Mouse (Mus musculus): ENCODE measurements around the gene Cbfb. TPM values are rescaled to one million over a fixed set of nuclear protein-coding genes. Genes with fewer than 3 reads are reported as not detected.

Gene Cbfb
- total RNA-seq, 2 experiments from 2014 or later: 20.7 to 23.1 TPM

GRCm38 (mm10) chr8:105261326-105261980 lies 91.0 kb downstream of the Cbfb start:
- intact Hi-C loops (cut with DNase I): no loop called here
- no peak for DNase-seq (ENCODE audit: low spot score in 2 of 2)

GRCm38 (mm10) chr8:105263244-105263912 lies 92.9 kb downstream of the Cbfb start:
- DNase-seq (ENCODE audit: low spot score in 2 of 2): no peak
- intact Hi-C loops (cut with DNase I): no loop called here

- DNase-seq (ENCODE audit: low spot score in 2 of 2): no peak
- intact Hi-C loops (cut with DNase I): no loop called here
Measured at GRCm38 (mm10) chr8:105264024-105264982, 93.8 kb downstream of the Cbfb start, which contains the start of the genes Tradd and Fbxl8. Gene Tradd (minus strand): TSS chr8:105264609. Gene Fbxl8 (plus strand): TSS chr8:105264648.

GRCm38 (mm10) chr8:105265128-105265527 lies 94.7 kb downstream of the Cbfb start:
- no peak for DNase-seq (ENCODE audit: low spot score in 2 of 2)
- intact Hi-C loops (cut with DNase I): no loop called here

GRCm38 (mm10) chr8:105266775-105267174 lies 96.3 kb downstream of the Cbfb start:
- intact Hi-C loops (cut with DNase I): no loop called here
- DNase-seq (ENCODE audit: low spot score in 2 of 2): no peak

Other genes starting within 250 kb of the Cbfb start
- gene Ces2e, start 244.4 kb upstream of the Cbfb start, total RNA-seq (2021): under 1 TPM in 1 of 2 experiments, not detected in 1; 0.17 TPM
- gene Ces2f, start 223.3 kb upstream of the Cbfb start, total RNA-seq (2021): not detected
- under 1 TPM; 0.24 to 0.25 TPM for gene Ces2g, start 209.0 kb upstream of the Cbfb start, total RNA-seq (2021)
- not detected for gene Ces2h, start 169.8 kb upstream of the Cbfb start, total RNA-seq (2021)
- not detected for gene Ces3a, start 122.1 kb upstream of the Cbfb start, total RNA-seq (2021)
- not detected for gene Ces3b, start 86.9 kb upstream of the Cbfb start, total RNA-seq (2021)
- gene Ces4a, start 38.9 kb upstream of the Cbfb start, total RNA-seq (2021): not detected
- gene D230025D16Rik, start 54.5 kb downstream of the Cbfb start, total RNA-seq (2021): 10 to 100 TPM; 31.7 to 32.1 TPM
- 1 to 10 TPM; 2.6 to 4.8 TPM for gene B3gnt9, start 84.5 kb downstream of the Cbfb start, total RNA-seq (2021)
- gene Tradd, start 93.9 kb downstream of the Cbfb start, total RNA-seq (2021): 1 to 10 TPM; 6.7 to 7.9 TPM
- under 1 TPM; 0.80 to 0.83 TPM for gene Fbxl8, start 94.0 kb downstream of the Cbfb start, total RNA-seq (2021)
- gene Hsf4, start 99.1 kb downstream of the Cbfb start, total RNA-seq (2021): 1 to 10 TPM; 1.5 to 2.3 TPM
- gene Nol3, start 105.5 kb downstream of the Cbfb start, total RNA-seq (2021): 1 to 10 TPM; 4.5 to 5.1 TPM
- 10 to 100 TPM; 31.7 to 38.2 TPM for gene 4931428F04Rik, start 119.2 kb downstream of the Cbfb start, total RNA-seq (2021)
- gene Exoc3l, start 125.4 kb downstream of the Cbfb start, total RNA-seq (2021): 1 to 10 TPM; 1.7 to 2.0 TPM
- gene E2f4, start 127.0 kb downstream of the Cbfb start, total RNA-seq (2021): 10 to 100 TPM; 31.5 to 32.1 TPM
- under 1 TPM; 0.31 to 0.91 TPM for gene Elmo3, start 134.9 kb downstream of the Cbfb start, total RNA-seq (2021)
- gene Lrrc29, start 155.6 kb downstream of the Cbfb start, total RNA-seq (2021): 1 to 10 TPM; 5.1 to 6.9 TPM
- gene Tmem208, start 155.7 kb downstream of the Cbfb start, total RNA-seq (2021): 10 to 100 TPM; 42.2 to 43.1 TPM
- 1 to 10 TPM; 2.8 to 2.9 TPM for gene Fhod1, start 177.3 kb downstream of the Cbfb start, total RNA-seq (2021)
- gene Slc9a5, start 178.2 kb downstream of the Cbfb start, total RNA-seq (2021): 10 to 100 TPM; 25.0 to 35.1 TPM
- gene Plekhg4, start 202.6 kb downstream of the Cbfb start, total RNA-seq (2021): 1 to 10 TPM; 1.7 to 4.9 TPM
- not detected for gene Kctd19, start 242.8 kb downstream of the Cbfb start, total RNA-seq (2021)
- under 1 TPM in 1 of 2 experiments, not detected in 1; 0.40 TPM for gene Lrrc36, start 242.9 kb downstream of the Cbfb start, total RNA-seq (2021)

Data from left cerebral cortex, postnatal 14 days (tissue).